22 mouse cellular contexts compared by ENCODE assay signal in genomic region chr7:72835423-72835822, GRCm38 (mm10).
DNase-seq lines count a peak whose midpoint lies in the region; ATAC-seq and TF ChIP-seq lines count a peak whose summit lies in the region.
"Had no signal": no experiment of that assay in that cellular context is flagged by ENCODE, and none has a peak within 500 bp of the region (broad histone marks: within the 10 kb centered on the region; RNA-seq: fewer than 3 reads in every experiment).

No protein-coding gene starts in this region.

- ATAC-seq in intestine, postnatal 0 days: no peak
- no peak for ATAC-seq in intestine, embryonic 15.5 days
- no peak for ATAC-seq in midbrain, embryonic 13.5 days
- ATAC-seq: forebrain, embryonic 16.5 days had no signal

- no peak overlapping the region for H3K9ac ChIP-seq in intestine, postnatal 0 days (ENCODE audit: low read depth, low read length)
- no peak overlapping the region for H3K9ac ChIP-seq in intestine, embryonic 15.5 days
- H3K9ac ChIP-seq in midbrain, embryonic 13.5 days (replicated peaks): no peak overlapping the region
- no peak overlapping the region for H3K9ac ChIP-seq in ES-E14 (ENCODE audit: insufficient read depth, low read depth, low read length, poor library complexity, severe bottlenecking)
- H3K9ac ChIP-seq: embryonic facial prominence, embryonic 12.5 days; forebrain, embryonic 12.5 days; heart, embryonic 15.5 days; hindbrain, embryonic 14.5 days had no signal

- no peak for TF ChIP-seq POLR2A in brain, embryonic 14.5 days (IDR thresholded peaks at IDR 0.05; ENCODE audit: borderline replicate concordance, extremely low read depth, insufficient read depth, insufficient read length, poor library complexity, severe bottlenecking)

- no peak for DNase-seq in midbrain, embryonic 10.5 days (ENCODE audit: low spot score)
- no peak for DNase-seq in ES-E14 (ENCODE audit: low read depth, low spot score)
- no peak for DNase-seq in brain, embryonic 14.5 days (ENCODE audit: low read depth)
- no peak for DNase-seq in thymus, postnatal 4 days
- no peak for DNase-seq in adrenal gland, postnatal 10 days
- DNase-seq: cerebellum, adult 11-12 months; cerebellum, adult 9-10 months; cerebellum, postnatal 25 days; gastrocnemius, postnatal 14 days; heart, adult 2 months; heart, postnatal 14 days; kidney, adult 11 months had no signal

- no peak overlapping the region for H3K4me3 ChIP-seq in intestine, postnatal 0 days (ENCODE audit: low read depth, low read length)
- H3K4me3 ChIP-seq in intestine, embryonic 15.5 days (replicated peaks): no peak overlapping the region
- no peak overlapping the region for H3K4me3 ChIP-seq in midbrain, embryonic 10.5 days
- no peak overlapping the region for H3K4me3 ChIP-seq in midbrain, embryonic 13.5 days (replicated peaks)
- no peak overlapping the region for H3K4me3 ChIP-seq in ES-E14 (ENCODE audit: insufficient read depth in 1 of 2, low read depth in 1 of 2, low read length in 2 of 2, poor library complexity in 1 of 2, severe bottlenecking in 1 of 2)
- H3K4me3 ChIP-seq: embryonic facial prominence, embryonic 12.5 days; forebrain, embryonic 12.5 days; heart, adult 2 months; heart, embryonic 15.5 days had no signal

- H3K36me3 ChIP-seq in intestine, postnatal 0 days (ENCODE audit: control insufficient read depth, insufficient read depth): no peaks in the 10 kb centered on the region
- no peaks in the 10 kb centered on the region for H3K36me3 ChIP-seq in intestine, embryonic 15.5 days
- H3K36me3 ChIP-seq in midbrain, embryonic 10.5 days: no peaks in the 10 kb centered on the region
- no peaks in the 10 kb centered on the region for H3K36me3 ChIP-seq in midbrain, embryonic 13.5 days
- no peaks in the 10 kb centered on the region for H3K36me3 ChIP-seq in ES-E14 (ENCODE audit: control insufficient read depth, insufficient read depth, low read length, poor library complexity, severe bottlenecking)
- H3K36me3 ChIP-seq: embryonic facial prominence, embryonic 12.5 days; forebrain, embryonic 12.5 days; heart, embryonic 15.5 days had no signal

- H3K4me2 ChIP-seq in intestine, postnatal 0 days (replicated peaks; ENCODE audit: low read depth): no peak overlapping the region
- H3K4me2 ChIP-seq in intestine, embryonic 15.5 days (replicated peaks): no peak overlapping the region
- no peak overlapping the region for H3K4me2 ChIP-seq in midbrain, embryonic 13.5 days (replicated peaks)
- H3K4me2 ChIP-seq: embryonic facial prominence, embryonic 12.5 days; forebrain, embryonic 12.5 days; heart, embryonic 11.5 days; heart, embryonic 15.5 days; hindbrain, embryonic 14.5 days had no signal

- WGBS in intestine, postnatal 0 days: 72% methylated on average over 1 of the region's 1 CpGs
- WGBS in intestine, embryonic 15.5 days: 90% methylated on average over 1 of the region's 1 CpGs
- WGBS in midbrain, embryonic 10.5 days: 86% methylated on average over 1 of the region's 1 CpGs
- WGBS in midbrain, embryonic 13.5 days: 94% methylated on average over 1 of the region's 1 CpGs

- in situ Hi-C loops in ES-E14 (cut with MboI; ENCODE audit: low sequenced_read_pairs in 2 of 2, unreplicated experiment in 2 of 2): no loop called here

- 0 out of 2 replicates have a peak, but pooled peaks have one; percentile 7 for TF ChIP-seq CTCF in intestine, postnatal 0 days (IDR thresholded peaks at IDR 0.05; ENCODE audit: low read depth)
- TF ChIP-seq CTCF in brain, embryonic 14.5 days (IDR thresholded peaks at IDR 0.05; ENCODE audit: borderline replicate concordance, extremely low read depth, insufficient read depth, insufficient read length): peak; percentile 14; the same call in 1 of the 2 replicates

- H3K27ac ChIP-seq in intestine, postnatal 0 days (ENCODE audit: low read depth, low read length): no peak overlapping the region
- no peak overlapping the region for H3K27ac ChIP-seq in intestine, embryonic 15.5 days
- H3K27ac ChIP-seq in midbrain, embryonic 10.5 days (replicated peaks): peak overlapping the region; percentile 78; the same call in 1 of the 2 replicates
- H3K27ac ChIP-seq in midbrain, embryonic 13.5 days: no peak overlapping the region
- H3K27ac ChIP-seq in ES-E14 (ENCODE audit: insufficient read depth, low read depth, low read length, poor library complexity, severe bottlenecking): no peak overlapping the region
- H3K27ac ChIP-seq: embryonic facial prominence, embryonic 12.5 days; heart, adult 2 months; heart, embryonic 15.5 days; hindbrain, embryonic 14.5 days had no signal

- no peaks in the 10 kb centered on the region for H3K27me3 ChIP-seq in intestine, postnatal 0 days (replicated peaks; ENCODE audit: control insufficient read depth, insufficient read depth, low read length)
- H3K27me3 ChIP-seq in intestine, embryonic 15.5 days (replicated peaks): no peaks in the 10 kb centered on the region
- H3K27me3 ChIP-seq in midbrain, embryonic 10.5 days (ENCODE audit: low read depth, poor library complexity, severe bottlenecking): no peaks in the 10 kb centered on the region
- H3K27me3 ChIP-seq in midbrain, embryonic 13.5 days: no peaks in the 10 kb centered on the region
- H3K27me3 ChIP-seq: CH12.LX; embryonic facial prominence, embryonic 12.5 days; forebrain, embryonic 12.5 days; heart, embryonic 15.5 days had no signal

- no peaks in the 10 kb centered on the region for H3K4me1 ChIP-seq in intestine, postnatal 0 days (replicated peaks; ENCODE audit: control insufficient read depth, insufficient read depth, low read length)
- no peaks in the 10 kb centered on the region for H3K4me1 ChIP-seq in intestine, embryonic 15.5 days (replicated peaks)
- H3K4me1 ChIP-seq in midbrain, embryonic 10.5 days: peaks cover 38% of the 10 kb centered on the region
- H3K4me1 ChIP-seq in midbrain, embryonic 13.5 days (replicated peaks): peaks cover 34% of the 10 kb centered on the region
- no peaks in the 10 kb centered on the region for H3K4me1 ChIP-seq in ES-E14 (ENCODE audit: control insufficient read depth in 2 of 2, insufficient read depth in 2 of 2, low read length in 2 of 2, poor library complexity in 1 of 2)
- H3K4me1 ChIP-seq: embryonic facial prominence, embryonic 12.5 days; heart, embryonic 15.5 days had no signal

- H3K9me3 ChIP-seq in intestine, postnatal 0 days (ENCODE audit: control insufficient read depth): no peaks in the 10 kb centered on the region
- H3K9me3 ChIP-seq in intestine, embryonic 15.5 days: no peaks in the 10 kb centered on the region
- no peaks in the 10 kb centered on the region; the same call in 1 of the 2 replicates for H3K9me3 ChIP-seq in midbrain, embryonic 10.5 days (replicated peaks)
- no peaks in the 10 kb centered on the region for H3K9me3 ChIP-seq in midbrain, embryonic 13.5 days
- H3K9me3 ChIP-seq in ES-E14 (ENCODE audit: control insufficient read depth, insufficient read depth, low read depth, low read length): no peaks in the 10 kb centered on the region
- H3K9me3 ChIP-seq: embryonic facial prominence, embryonic 12.5 days; forebrain, embryonic 12.5 days; heart, embryonic 15.5 days had no signal

TF ChIP-seq in ES-E14, 5 proteins besides CTCF, POLR2A, EP300 and RAD21:
- TF ChIP-seq ZC3H11A (IDR thresholded peaks at IDR 0.05; ENCODE audit: borderline replicate concordance, low read depth, low read length) (peak; percentile 59; the same call in 1 of the 2 replicates), MAFK (IDR thresholded peaks at IDR 0.05; ENCODE audit: insufficient read depth, low read depth, low read length) (no peak)
TF ChIP-seq in ES-E14: peak in this region for 1.
